Mouse (Mus musculus): ENCODE results near the gene Creld1. TPM values are rescaled to one million over a fixed set of nuclear protein-coding genes. Genes with fewer than 3 reads are reported as not detected.

Creld1 gene
- polyA plus RNA-seq, 1 experiment from 2014 or later: 36.3 TPM

GRCm38 (mm10) chr6:113508272-113508946, 25.3 kb downstream of the Creld1 start:
- no peaks in the 10 kb centered on the region for H3K4me1 ChIP-seq (replicated peaks; ENCODE audit: control insufficient read depth, insufficient read depth, low read length)
- no peak overlapping the region for H3K4me2 ChIP-seq (ENCODE audit: low read depth, low read length, severe bottlenecking)
- 66% methylated on average over 7 of the region's 7 CpGs for WGBS
- DNase-seq (ENCODE audit: low spot score): no peak
- H3K9me3 ChIP-seq (ENCODE audit: control insufficient read depth, low read length): no peaks in the 10 kb centered on the region
- no peak for ATAC-seq (replicated peaks; ENCODE audit: low FRiP score)
- H3K27ac ChIP-seq (ENCODE audit: low read depth, low read length): no peak overlapping the region
- H3K4me3 ChIP-seq (ENCODE audit: low read depth, low read length): no peak overlapping the region
- H3K27me3 ChIP-seq (ENCODE audit: control insufficient read depth, insufficient read depth, low read length): no peaks in the 10 kb centered on the region
- no peak overlapping the region for H3K9ac ChIP-seq (ENCODE audit: low read length)
- H3K36me3 ChIP-seq (ENCODE audit: control insufficient read depth, insufficient read depth, low read length): no peaks in the 10 kb centered on the region

GRCm38 (mm10) chr6:113508947-113509280, 25.8 kb downstream of the Creld1 start:
- Histone ChIP-seq H3K9ac (ENCODE audit: low read length) (no peak overlapping the region), H3K4me1 (replicated peaks; ENCODE audit: control insufficient read depth, insufficient read depth, low read length) (no peaks in the 10 kb centered on the region), H3K27ac (ENCODE audit: low read depth, low read length) (no peak overlapping the region), H3K36me3 (ENCODE audit: control insufficient read depth, insufficient read depth, low read length) (no peaks in the 10 kb centered on the region; the same call in 1 of the 2 replicates), H3K4me2 (ENCODE audit: low read depth, low read length, severe bottlenecking) (no peak overlapping the region), H3K4me3 (ENCODE audit: low read depth, low read length) (no peak overlapping the region), H3K9me3 (ENCODE audit: control insufficient read depth, low read length) (no peaks in the 10 kb centered on the region), H3K27me3 (ENCODE audit: control insufficient read depth, insufficient read depth, low read length) (no peaks in the 10 kb centered on the region)
- DNase-seq (ENCODE audit: low spot score) (no peak), ATAC-seq (replicated peaks; ENCODE audit: low FRiP score) (no peak)
- whole genome bisulfite sequencing: 52% methylated on average over 5 of the region's 5 CpGs

- Histone ChIP-seq H3K9ac (ENCODE audit: low read length) (no peak overlapping the region), H3K4me2 (ENCODE audit: low read depth, low read length, severe bottlenecking) (no peak overlapping the region), H3K27me3 (ENCODE audit: control insufficient read depth, insufficient read depth, low read length) (no peaks in the 10 kb centered on the region), H3K4me1 (replicated peaks; ENCODE audit: control insufficient read depth, insufficient read depth, low read length) (no peaks in the 10 kb centered on the region), H3K36me3 (ENCODE audit: control insufficient read depth, insufficient read depth, low read length) (peaks cover 15% of the 10 kb centered on the region; the same call in 1 of the 2 replicates), H3K27ac (ENCODE audit: low read depth, low read length) (no peak overlapping the region), H3K9me3 (ENCODE audit: control insufficient read depth, low read length) (no peaks in the 10 kb centered on the region), H3K4me3 (ENCODE audit: low read depth, low read length) (no peak overlapping the region)
- 98% methylated on average over 6 of the region's 6 CpGs for WGBS
- ATAC-seq (replicated peaks; ENCODE audit: low FRiP score): no peak
- no peak for DNase-seq (ENCODE audit: low spot score)
Measured at GRCm38 (mm10) chr6:113513944-113514343, 30.8 kb downstream of the Creld1 start.

GRCm38 (mm10) chr6:113514600-113514999, 31.5 kb downstream of the Creld1 start:
- ATAC-seq (replicated peaks; ENCODE audit: low FRiP score): no peak
- Histone ChIP-seq H3K27ac (ENCODE audit: low read depth, low read length) (no peak overlapping the region), H3K9me3 (ENCODE audit: control insufficient read depth, low read length) (no peaks in the 10 kb centered on the region), H3K4me1 (replicated peaks; ENCODE audit: control insufficient read depth, insufficient read depth, low read length) (no peaks in the 10 kb centered on the region), H3K27me3 (ENCODE audit: control insufficient read depth, insufficient read depth, low read length) (no peaks in the 10 kb centered on the region), H3K4me3 (ENCODE audit: low read depth, low read length) (no peak overlapping the region), H3K36me3 (ENCODE audit: control insufficient read depth, insufficient read depth, low read length) (peaks cover 15% of the 10 kb centered on the region; the same call in 1 of the 2 replicates), H3K9ac (ENCODE audit: low read length) (no peak overlapping the region), H3K4me2 (ENCODE audit: low read depth, low read length, severe bottlenecking) (no peak overlapping the region)
- no peak for DNase-seq (ENCODE audit: low spot score)
- 98% methylated on average over 3 of the region's 3 CpGs for WGBS

- Histone ChIP-seq H3K36me3 (ENCODE audit: control insufficient read depth, insufficient read depth, low read length) (peaks cover 23% of the 10 kb centered on the region; the same call in 1 of the 2 replicates), H3K4me2 (ENCODE audit: low read depth, low read length, severe bottlenecking) (no peak overlapping the region), H3K9ac (ENCODE audit: low read length) (no peak overlapping the region), H3K27ac (ENCODE audit: low read depth, low read length) (no peak overlapping the region), H3K27me3 (ENCODE audit: control insufficient read depth, insufficient read depth, low read length) (no peaks in the 10 kb centered on the region), H3K4me3 (ENCODE audit: low read depth, low read length) (no peak overlapping the region), H3K9me3 (ENCODE audit: control insufficient read depth, low read length) (no peaks in the 10 kb centered on the region), H3K4me1 (replicated peaks; ENCODE audit: control insufficient read depth, insufficient read depth, low read length) (no peaks in the 10 kb centered on the region)
- DNase-seq (ENCODE audit: low spot score) (no peak), ATAC-seq (replicated peaks; ENCODE audit: low FRiP score) (no peak)
- WGBS: 94% methylated on average over 8 of the region's 8 CpGs
Measured at GRCm38 (mm10) chr6:113517434-113518080, 34.5 kb downstream of the Creld1 start.

- Histone ChIP-seq H3K27me3 (ENCODE audit: control insufficient read depth, insufficient read depth, low read length) (no peaks in the 10 kb centered on the region), H3K9me3 (ENCODE audit: control insufficient read depth, low read length) (no peaks in the 10 kb centered on the region), H3K27ac (ENCODE audit: low read depth, low read length) (no peak overlapping the region), H3K4me3 (ENCODE audit: low read depth, low read length) (no peak overlapping the region), H3K4me1 (replicated peaks; ENCODE audit: control insufficient read depth, insufficient read depth, low read length) (no peaks in the 10 kb centered on the region), H3K36me3 (ENCODE audit: control insufficient read depth, insufficient read depth, low read length) (peaks cover 12% of the 10 kb centered on the region; the same call in 1 of the 2 replicates), H3K9ac (ENCODE audit: low read length) (no peak overlapping the region), H3K4me2 (ENCODE audit: low read depth, low read length, severe bottlenecking) (no peak overlapping the region)
- DNase-seq (ENCODE audit: low spot score): no peak
- WGBS: 97% methylated on average over 1 of the region's 1 CpGs
- no peak for ATAC-seq (replicated peaks; ENCODE audit: low FRiP score)
Measured at GRCm38 (mm10) chr6:113522310-113522709, 39.2 kb downstream of the Creld1 start.

- 93% methylated on average over 8 of the region's 8 CpGs for WGBS
- Histone ChIP-seq H3K27ac (ENCODE audit: low read depth, low read length) (no peak overlapping the region), H3K36me3 (ENCODE audit: control insufficient read depth, insufficient read depth, low read length) (peaks cover 9% of the 10 kb centered on the region; the same call in 1 of the 2 replicates), H3K9me3 (ENCODE audit: control insufficient read depth, low read length) (no peaks in the 10 kb centered on the region), H3K4me1 (replicated peaks; ENCODE audit: control insufficient read depth, insufficient read depth, low read length) (no peaks in the 10 kb centered on the region), H3K9ac (ENCODE audit: low read length) (no peak overlapping the region), H3K27me3 (ENCODE audit: control insufficient read depth, insufficient read depth, low read length) (no peaks in the 10 kb centered on the region), H3K4me3 (ENCODE audit: low read depth, low read length) (no peak overlapping the region), H3K4me2 (ENCODE audit: low read depth, low read length, severe bottlenecking) (no peak overlapping the region)
- ATAC-seq (replicated peaks; ENCODE audit: low FRiP score): no peak
- DNase-seq (ENCODE audit: low spot score): no peak
Measured at GRCm38 (mm10) chr6:113523420-113523819, 40.3 kb downstream of the Creld1 start.

- ATAC-seq (replicated peaks; ENCODE audit: low FRiP score): peak; percentile 91
- H3K9ac ChIP-seq (ENCODE audit: low read length): peak within 1 kb of the TSS; percentile 84
- H3K4me2 ChIP-seq (ENCODE audit: low read depth, low read length, severe bottlenecking): peak within 1 kb of the TSS; percentile 73
- H3K36me3 ChIP-seq (ENCODE audit: control insufficient read depth, insufficient read depth, low read length): no peaks in the 10 kb centered on the region
- peak; percentile 95 for DNase-seq (ENCODE audit: low spot score)
- no peaks in the 10 kb centered on the region; the same call in 1 of the 2 replicates for H3K4me1 ChIP-seq (replicated peaks; ENCODE audit: control insufficient read depth, insufficient read depth, low read length)
- no peaks in the 10 kb centered on the region for H3K27me3 ChIP-seq (ENCODE audit: control insufficient read depth, insufficient read depth, low read length)
- H3K9me3 ChIP-seq (ENCODE audit: control insufficient read depth, low read length): no peaks in the 10 kb centered on the region
- peak within 1 kb of the TSS; percentile 25; the same call in 1 of the 2 replicates for H3K27ac ChIP-seq (ENCODE audit: low read depth, low read length)
- H3K4me3 ChIP-seq (ENCODE audit: low read depth, low read length): peak within 1 kb of the TSS; percentile 89
- 2% methylated on average over 46 of the region's 47 CpGs for WGBS
Measured at GRCm38 (mm10) chr6:113530932-113531839, 48.1 kb downstream of the Creld1 start, which contains the start of the genes Emc3 and Fancd2. Gene Emc3 (minus strand): TSS chr6:113531652. Gene Fancd2 (plus strand): TSS chr6:113531682.
